Mouse (Mus musculus): ENCODE measurements around the gene Rps6kc1.

Gene Rps6kc1

DNA sequence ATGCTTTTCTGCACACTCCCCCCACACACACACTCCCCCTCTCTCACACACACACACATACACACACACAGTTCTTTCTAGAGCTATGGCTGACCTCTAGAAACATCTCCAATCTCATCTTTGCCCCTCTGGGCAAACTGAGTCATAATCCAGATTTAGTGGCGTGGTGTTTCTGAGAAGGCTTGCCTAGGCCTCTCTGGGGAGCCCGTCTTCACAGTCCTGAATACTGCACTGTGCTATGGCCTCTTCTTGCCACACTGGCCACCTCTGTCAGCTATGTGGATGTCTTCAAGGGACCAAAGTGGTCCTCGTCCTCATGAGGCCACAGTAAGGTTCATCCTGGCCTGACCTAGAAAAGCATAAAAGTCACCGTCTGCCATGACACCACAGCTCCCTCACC is 247.6 kb downstream of the Rps6kc1 start:
- no peak for DNase-seq

DNA sequence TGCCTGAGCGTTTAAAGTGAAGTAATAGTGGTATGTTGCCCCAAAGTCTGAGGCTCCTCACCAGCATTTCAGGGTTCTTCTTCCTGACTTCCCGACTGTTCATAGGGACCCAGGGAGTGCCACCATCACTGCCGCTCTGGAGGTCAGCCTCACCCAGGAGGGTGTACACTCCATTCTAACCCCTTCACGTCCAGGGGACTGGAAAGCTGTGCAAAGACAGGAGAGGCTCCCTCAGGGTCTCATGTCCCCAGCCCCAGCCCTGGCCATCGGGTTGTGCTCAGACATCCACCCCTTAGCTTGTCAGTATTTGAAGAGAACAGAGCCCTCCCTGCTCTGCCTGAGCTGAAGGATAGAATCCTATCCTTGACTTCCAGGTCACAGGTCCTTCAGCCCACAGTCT is 248.8 kb downstream of the Rps6kc1 start:
- DNase-seq = no peak

DNA sequence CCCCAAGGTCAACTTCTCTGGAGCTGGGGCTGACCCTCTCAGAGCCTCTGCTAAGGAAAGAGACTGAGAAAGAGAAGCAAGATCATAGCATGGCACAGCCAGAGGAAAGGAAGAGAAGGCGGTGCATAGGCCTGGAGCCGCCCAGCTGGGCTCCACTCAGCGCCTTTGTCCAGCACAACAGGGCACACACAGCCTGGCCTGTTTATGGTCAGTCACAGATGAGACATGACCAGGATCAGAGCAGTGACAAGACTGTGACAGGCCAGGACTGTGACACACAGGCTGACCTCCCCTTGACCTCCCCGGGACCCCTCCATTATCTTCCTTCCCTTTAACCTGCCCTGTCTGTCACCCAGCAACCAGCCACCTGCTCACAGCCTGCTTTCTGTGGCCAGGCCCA is 249.8 kb downstream of the Rps6kc1 start:
- DNase-seq = no peak

DNA sequence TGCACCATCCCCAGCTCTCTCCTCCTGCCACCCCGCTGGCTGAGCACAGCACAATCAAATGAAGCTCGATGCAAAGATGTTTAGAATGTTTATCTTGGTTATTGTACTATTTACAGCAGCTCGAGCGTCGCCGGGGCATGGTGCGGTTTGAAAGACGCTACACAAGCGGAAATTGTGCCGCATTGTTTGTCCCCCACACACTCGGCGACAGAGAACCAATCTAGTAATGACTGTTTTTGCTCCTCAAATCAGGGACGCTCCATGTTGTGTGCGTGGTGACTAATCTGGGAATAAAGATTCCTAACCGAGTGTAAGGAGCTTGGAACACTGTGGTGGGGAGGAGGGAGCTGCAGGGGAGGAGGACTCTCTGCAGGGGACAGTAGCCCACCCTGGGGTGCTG is 250.3 kb downstream of the Rps6kc1 start:
- DNase-seq = no peak

DNA sequence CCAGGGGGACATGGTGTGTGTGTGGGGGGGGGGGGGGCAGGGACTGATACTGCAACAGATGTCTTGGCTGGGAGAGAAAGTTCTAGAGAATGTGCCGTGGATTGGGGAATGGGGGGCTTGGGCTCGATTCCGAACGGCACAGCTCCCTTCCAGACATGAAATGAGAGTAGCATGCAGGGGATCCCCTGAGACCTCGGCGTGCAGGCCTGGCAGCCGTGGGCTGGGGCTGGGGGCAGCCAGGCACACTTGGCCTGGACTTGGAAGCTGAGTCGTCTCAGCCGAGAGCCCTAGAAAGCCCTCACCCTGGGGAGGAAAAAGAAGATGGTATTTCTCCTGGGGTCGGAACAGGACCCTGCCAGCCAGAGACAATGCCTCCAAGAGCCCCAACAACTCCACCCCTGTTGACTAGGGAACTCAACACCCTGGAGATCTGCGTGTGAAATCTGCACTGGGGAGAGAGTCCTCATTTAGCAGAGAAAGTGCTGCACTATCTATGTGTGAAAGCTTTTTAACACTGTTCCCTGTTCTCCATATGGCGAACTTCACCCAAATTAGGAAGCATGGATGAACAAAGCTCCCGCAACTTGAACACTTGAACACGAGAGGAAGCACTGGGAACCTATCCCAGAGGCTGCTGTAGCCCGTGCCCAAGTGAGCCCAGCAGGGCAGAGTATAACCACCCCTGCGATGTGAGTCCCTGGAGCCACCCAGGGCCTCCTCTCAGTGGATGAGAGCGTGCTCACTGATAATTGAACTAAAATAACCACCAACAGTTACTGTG is 251.7 kb downstream of the Rps6kc1 start:
- DNase-seq = no peak

DNA sequence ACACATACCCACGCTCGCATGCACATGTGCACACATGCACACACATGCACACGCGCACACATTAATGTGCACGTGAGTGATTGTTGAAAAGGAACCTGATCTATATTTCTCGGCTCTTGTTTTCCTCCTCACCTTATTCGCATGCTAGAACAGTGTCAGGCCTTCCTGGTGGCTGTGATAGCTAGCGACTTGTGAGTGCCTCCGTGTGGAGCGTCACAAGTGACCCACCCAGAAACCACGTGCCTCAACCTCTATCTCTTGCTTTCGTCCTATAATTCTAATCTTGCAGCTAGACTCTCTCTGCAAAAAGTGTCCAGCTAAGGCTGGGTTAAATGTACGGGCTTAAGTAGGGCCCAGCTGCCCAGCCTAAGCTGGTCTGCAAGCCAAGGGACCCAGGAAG is 253.3 kb downstream of the Rps6kc1 start:
- DNase-seq = no peak

DNA sequence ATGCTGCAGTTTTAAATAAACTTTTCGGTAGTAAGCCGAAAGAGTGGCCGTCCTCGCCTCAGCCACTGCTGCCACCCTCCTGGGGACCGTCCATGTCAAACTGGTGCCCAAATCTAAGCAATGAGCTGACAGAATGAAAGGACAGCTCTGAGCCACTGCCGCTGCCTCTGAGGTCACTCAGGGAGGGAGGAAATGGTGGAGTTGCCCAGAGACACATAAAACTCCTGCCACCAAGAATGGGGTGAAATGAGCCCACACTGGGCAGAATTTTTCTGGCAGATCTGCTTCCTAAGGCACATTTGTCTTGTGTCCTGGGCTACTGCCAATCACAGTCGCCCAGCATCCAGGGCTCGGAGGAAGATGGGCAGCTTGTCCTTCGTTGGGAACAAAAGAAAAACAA is 255.5 kb downstream of the Rps6kc1 start:
- DNase-seq = no peak

DNA sequence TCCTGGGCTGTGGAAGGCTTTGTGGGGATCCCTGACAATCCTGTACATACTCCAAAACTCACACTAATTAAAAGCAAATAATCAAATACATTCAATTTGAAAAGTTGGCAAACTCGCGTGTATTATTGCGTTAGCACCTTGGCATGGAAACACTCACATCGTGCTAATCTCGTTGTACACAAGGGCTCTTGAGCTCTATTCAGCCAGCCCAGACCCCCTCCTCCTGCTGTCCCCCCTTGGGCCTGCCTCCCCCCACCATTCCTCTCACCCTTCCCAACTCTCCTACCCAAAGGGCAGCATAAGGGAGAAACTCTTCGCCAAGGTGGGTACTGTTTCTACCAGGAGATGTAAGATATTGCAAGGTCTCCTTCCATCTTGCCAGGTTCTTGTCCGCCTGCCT is 255.9 kb downstream of the Rps6kc1 start:
- no peak for DNase-seq

DNA sequence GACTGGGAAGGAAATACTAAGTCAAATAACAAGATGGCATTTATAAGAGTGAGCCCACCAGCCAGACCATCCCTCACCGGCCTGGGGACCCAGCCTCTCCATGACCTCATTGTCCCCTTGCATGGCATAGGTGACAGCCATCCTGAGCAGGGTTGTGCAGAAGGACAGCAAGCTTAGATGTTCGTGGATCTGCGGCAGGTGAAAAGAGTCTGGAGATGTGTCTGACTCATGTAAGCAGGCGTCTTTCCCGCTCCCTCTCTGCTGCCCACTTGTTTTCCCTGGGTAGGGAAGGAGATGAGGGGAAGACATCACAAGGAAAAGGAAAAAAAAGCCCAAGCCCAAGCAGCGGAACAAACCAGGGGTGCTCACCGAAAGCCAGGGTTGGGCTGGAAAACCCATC is 256.5 kb downstream of the Rps6kc1 start:
- DNase-seq = no peak

DNA sequence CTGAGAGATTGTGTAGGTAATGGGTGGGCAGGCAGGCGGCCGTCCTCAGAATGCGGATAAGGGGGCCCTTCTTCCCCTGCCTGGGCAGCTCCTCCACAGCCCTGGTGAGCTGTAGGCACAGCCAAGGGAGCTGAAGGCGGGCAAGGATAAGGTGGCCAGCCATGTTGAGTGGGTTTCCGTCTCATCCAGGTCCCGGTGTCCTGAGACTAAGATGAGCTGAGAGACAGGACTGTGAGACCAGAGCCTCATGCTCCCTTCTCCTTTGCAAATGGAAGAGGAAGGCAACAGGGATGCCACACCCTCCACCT is 256.9 kb downstream of the Rps6kc1 start:
- DNase-seq = no peak

DNA sequence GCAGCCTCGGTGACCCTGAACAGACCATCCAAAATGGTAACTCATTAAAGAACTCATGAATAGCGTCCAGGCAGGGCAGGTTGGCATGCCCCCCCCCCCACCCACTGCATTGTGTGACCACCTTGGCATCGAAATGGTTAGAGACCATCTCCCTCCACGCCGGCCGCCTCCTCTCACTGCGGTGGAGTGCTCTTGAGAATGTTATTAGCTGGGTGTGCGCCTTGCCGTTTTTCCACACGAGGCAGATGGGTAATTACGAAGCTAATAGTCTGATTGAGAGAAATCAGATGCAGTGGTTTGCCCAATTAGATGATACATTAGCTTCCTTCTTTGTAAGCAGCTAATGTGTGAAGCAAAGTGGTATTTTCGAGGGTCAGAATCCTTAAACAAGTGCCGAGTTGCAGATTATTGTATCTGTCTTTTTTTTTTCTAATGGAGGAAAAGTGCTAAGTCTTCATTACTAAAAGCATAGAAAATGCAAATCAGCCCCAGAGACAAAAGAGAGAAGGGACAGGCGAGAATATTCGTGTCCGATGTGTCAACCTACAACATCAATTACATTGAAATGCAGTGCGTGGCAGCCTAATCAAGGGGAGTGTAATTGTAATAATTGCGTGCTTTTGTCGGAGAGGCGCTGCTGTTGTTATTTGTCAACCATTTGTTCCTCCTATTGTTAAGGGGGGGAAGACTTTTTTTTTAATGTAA is 257.4 kb downstream of the Rps6kc1 start:
- no peak for DNase-seq

DNA sequence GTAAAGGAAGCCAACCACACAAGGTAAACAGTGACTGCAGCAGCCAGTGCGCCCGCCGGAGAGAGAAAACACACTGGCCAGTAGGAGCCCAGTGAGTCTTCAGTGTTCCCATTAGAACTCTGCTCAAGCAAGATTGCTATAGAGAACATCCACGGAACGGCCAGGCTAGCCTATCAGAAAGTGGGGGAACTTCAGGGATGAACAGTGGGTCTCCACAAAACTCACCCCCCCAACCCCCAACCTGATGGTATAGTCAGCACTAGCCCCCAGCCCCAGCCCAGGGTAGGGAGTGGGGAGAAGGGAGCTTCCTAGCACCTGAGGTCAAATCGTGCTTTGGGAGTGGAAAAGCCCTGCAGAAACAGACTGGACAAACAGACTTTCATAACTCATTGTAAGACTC is 258.5 kb downstream of the Rps6kc1 start:
- DNase-seq = no peak

Data from B cell, adult 2 months (primary cell).